Mouse (Mus musculus) E14TG2a.4 (cell line): Measurements from ENCODE around the gene Mapk11.

Source experiments
- CTCF ChIP-seq: conservative IDR thresholded peaks from 2 replicates; pipeline ENCODE4 v1.5.1; 2014; ENCODE audit warnings: low read length
- POU5F1 ChIP-seq: IDR thresholded peaks from 2 replicates; pipeline ENCODE4 v1.6.1; 2014; ENCODE audit warnings: low read length, borderline replicate concordance

GRCm38 (mm10) chr15:89138046-89138405, 11.4 kb downstream of the Mapk11 start:
- TF ChIP-seq CTCF (no peak), POU5F1 (no peak)
